In the genomic region with DNA sequence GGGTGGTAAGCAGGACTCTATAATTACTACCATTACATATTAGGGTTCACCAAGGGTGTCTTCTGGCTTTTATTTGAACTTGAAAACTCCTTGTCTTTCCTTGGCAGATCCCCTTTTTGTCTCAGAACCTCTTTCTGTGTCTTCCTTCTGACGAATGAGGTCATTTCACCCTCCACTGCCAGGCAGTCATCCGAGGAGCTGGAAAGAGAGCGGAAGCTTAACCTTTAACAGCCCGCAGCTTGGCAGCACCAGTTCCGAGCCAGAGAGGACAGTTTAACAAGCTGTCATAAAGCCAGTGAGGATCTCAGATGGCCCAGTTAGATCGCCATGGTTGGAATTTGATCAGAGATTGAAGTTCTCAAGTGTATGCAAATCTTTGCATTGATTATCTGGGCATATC, we compare ENCODE assay signal across 14 mouse cellular contexts. TPM values are rescaled to one million over a fixed set of nuclear protein-coding genes. Genes with fewer than 3 reads are reported as not detected.
DNase-seq lines count a peak whose midpoint lies in the region; ATAC-seq lines count a peak whose summit lies in the region.
"Had no signal": no experiment of that assay in that cellular context is flagged by ENCODE, and none has a peak within 500 bp of the region (broad histone marks: within the 10 kb centered on the region; RNA-seq: fewer than 3 reads in every experiment).

No protein-coding gene starts in this region.

- H3K4me2 ChIP-seq in intestine, embryonic 16.5 days (ENCODE audit: low read depth, low read length) = no peak overlapping the region
- H3K4me2 ChIP-seq: embryonic facial prominence, embryonic 12.5 days; liver, embryonic 11.5 days had no signal

- H3K9me3 ChIP-seq in heart, embryonic 10.5 days = no peaks in the 10 kb centered on the region
- H3K9me3 ChIP-seq in intestine, embryonic 16.5 days (ENCODE audit: control insufficient read depth, low read length) = no peaks in the 10 kb centered on the region
- H3K9me3 ChIP-seq: embryonic facial prominence, embryonic 12.5 days had no signal

- H3K9ac ChIP-seq in intestine, embryonic 16.5 days (ENCODE audit: low read depth, low read length) = no peak overlapping the region
- H3K9ac ChIP-seq: embryonic facial prominence, embryonic 12.5 days had no signal

- H3K4me1 ChIP-seq in heart, embryonic 10.5 days = peaks cover 18% of the 10 kb centered on the region; the same call in 1 of the 2 replicates
- H3K4me1 ChIP-seq in intestine, embryonic 16.5 days (ENCODE audit: control insufficient read depth, insufficient read depth, low read length) = peaks cover 21% of the 10 kb centered on the region
- H3K4me1 ChIP-seq: embryonic facial prominence, embryonic 12.5 days had no signal

- DNase-seq in heart, adult 11 months = peak; percentile 84
- DNase-seq in heart, embryonic 10.5 days (ENCODE audit: low spot score) = no peak
- peak; percentile 47 to 53 for DNase-seq in adrenal gland, postnatal 36 days
- DNase-seq in kidney, postnatal 14 days = peak; percentile 78
- no peak for DNase-seq in T-cell, adult 2 months (ENCODE audit: low spot score)
- no peak for DNase-seq in left cerebral cortex, adult 18-20 months (ENCODE audit: low spot score in 2 of 2)
- no peak for DNase-seq in right cerebral cortex, postnatal 4 days
- DNase-seq: heart, postnatal 14 days; lung, postnatal 4 days had no signal

- H3K27me3 ChIP-seq in heart, embryonic 10.5 days (ENCODE audit: insufficient read depth, poor library complexity, severe bottlenecking) = no peaks in the 10 kb centered on the region
- no peaks in the 10 kb centered on the region for H3K27me3 ChIP-seq in intestine, embryonic 16.5 days (replicated peaks; ENCODE audit: control insufficient read depth, insufficient read depth, low read length)
- H3K27me3 ChIP-seq: embryonic facial prominence, embryonic 12.5 days had no signal

- H3K27ac ChIP-seq in heart, embryonic 10.5 days = no peak overlapping the region
- H3K27ac ChIP-seq in intestine, embryonic 16.5 days (ENCODE audit: low read length) = peak overlapping the region; percentile 92
- H3K27ac ChIP-seq: embryonic facial prominence, embryonic 12.5 days; left cerebral cortex, adult 2 months had no signal

- 66% methylated on average over 6 of the region's 6 CpGs for WGBS in heart, embryonic 10.5 days
- 30% methylated on average over 6 of the region's 6 CpGs for WGBS in intestine, embryonic 16.5 days

- no peak overlapping the region for H3K4me3 ChIP-seq in heart, embryonic 10.5 days
- H3K4me3 ChIP-seq in intestine, embryonic 16.5 days (ENCODE audit: low read length) = no peak overlapping the region
- H3K4me3 ChIP-seq: embryonic facial prominence, embryonic 12.5 days; left cerebral cortex, adult 2 months had no signal

- ATAC-seq in intestine, embryonic 16.5 days = no peak
- ATAC-seq: forebrain, embryonic 14.5 days had no signal

- no peaks in the 10 kb centered on the region for H3K36me3 ChIP-seq in heart, embryonic 10.5 days
- no peaks in the 10 kb centered on the region for H3K36me3 ChIP-seq in intestine, embryonic 16.5 days (ENCODE audit: control insufficient read depth, insufficient read depth, low read length)
- H3K36me3 ChIP-seq: embryonic facial prominence, embryonic 12.5 days had no signal

RNA-seq across cellular contexts. Expression of gene Baiap2l1, which starts 2.4 kb away (rescaled TPM):
- 9.4 and 10.9 TPM in 2 replicates for polyA plus RNA-seq in heart, embryonic 10.5 days (2016; fragmentation: Nextera tagmentation; extraction: Ambion mirVana)
- total RNA-seq in adrenal gland, postnatal 36 days (2021) = 10 to 100 TPM in 1 of 2 experiments, 1 to 10 TPM in 1; 8.9 to 15.2 TPM
- polyA plus RNA-seq in intestine, embryonic 16.5 days (2015; fragmentation: Nextera tagmentation; extraction: Ambion mirVana) = 32.0 and 37.2 TPM in 2 replicates
- 1 to 10 TPM in 1 of 2 experiments, under 1 TPM in 1; 0.45 to 1.2 TPM for total RNA-seq in left cerebral cortex, adult 18-20 months (2021)

Comparison
In these comparisons a context has a peak if more than half of its experiments do, and no peak if none do; other contexts are left out.
1. DNase-seq: peak in heart, adult 11 months (single experiment), adrenal gland, postnatal 36 days (2 of 2) and kidney, postnatal 14 days (single experiment); none in heart, embryonic 10.5 days (single experiment), T-cell, adult 2 months (single experiment), left cerebral cortex, adult 18-20 months (0 of 2) and right cerebral cortex, postnatal 4 days (single experiment).
2. RNA of gene Baiap2l1, which starts 2.4 kb away (total RNA-seq): 8.9 to 15.2 TPM in adrenal gland, postnatal 36 days; 0.45 to 1.2 TPM in left cerebral cortex, adult 18-20 months; every median in the first group is over 4 times any median in the second.